Mouse (Mus musculus): ENCODE results near the gene Pomgnt1. TPM values are rescaled to one million over a fixed set of nuclear protein-coding genes. Genes with fewer than 3 reads are reported as not detected.

Pomgnt1 gene
- polyA plus RNA-seq (2017; shearing (Covaris generic)) = 6.9 TPM

DNA sequence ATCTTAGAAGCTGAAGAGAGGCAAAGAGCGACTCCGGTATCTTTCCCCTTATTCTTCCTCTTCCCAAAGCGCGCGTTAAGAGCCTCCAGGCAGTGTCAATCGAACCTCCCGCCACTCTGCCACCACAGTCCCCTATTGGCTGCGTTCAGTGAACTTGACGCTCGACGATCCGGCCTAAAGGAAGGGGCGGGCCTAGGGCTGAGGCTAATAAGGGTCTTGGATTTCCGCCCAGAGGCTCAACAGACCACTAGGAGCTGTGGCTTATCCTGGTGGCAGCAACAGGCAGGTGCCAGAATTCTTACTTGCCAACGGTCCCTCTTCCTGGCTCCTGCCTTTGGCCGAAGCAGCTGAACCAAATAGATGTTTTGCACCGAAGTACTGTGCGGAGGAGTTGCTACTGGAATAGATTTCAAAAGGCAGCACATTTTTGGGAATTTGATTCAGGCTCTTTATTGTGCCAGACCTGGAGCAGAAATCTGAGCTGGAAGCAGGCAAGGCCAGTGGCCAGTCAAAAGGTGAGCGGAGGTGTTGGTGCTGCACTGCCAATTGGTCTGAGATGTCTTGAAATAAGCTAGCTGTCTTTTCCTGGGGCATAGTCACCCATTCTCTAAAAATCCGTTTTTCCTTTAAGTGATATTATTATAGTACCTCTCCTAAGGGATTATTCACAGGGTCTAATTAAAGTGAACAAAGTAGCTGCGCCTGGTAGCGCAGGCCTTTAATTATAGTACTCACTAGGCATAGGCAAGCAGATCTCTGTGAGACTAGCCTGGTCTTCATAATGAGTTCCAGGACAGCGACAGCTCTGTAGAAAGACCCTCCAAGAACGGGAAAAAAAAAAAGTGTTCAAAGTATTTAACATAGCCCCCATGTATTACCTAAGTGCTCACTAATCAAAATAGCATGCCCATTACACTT, at the start of gene Pomgnt1, which contains the start of gene Rad54l:
Pomgnt1 (plus strand) TSS at position 239 of the 918 bp plus-strand sequence.
Rad54l (minus strand) TSS at position 89 of the 918 bp plus-strand sequence.

DNA sequence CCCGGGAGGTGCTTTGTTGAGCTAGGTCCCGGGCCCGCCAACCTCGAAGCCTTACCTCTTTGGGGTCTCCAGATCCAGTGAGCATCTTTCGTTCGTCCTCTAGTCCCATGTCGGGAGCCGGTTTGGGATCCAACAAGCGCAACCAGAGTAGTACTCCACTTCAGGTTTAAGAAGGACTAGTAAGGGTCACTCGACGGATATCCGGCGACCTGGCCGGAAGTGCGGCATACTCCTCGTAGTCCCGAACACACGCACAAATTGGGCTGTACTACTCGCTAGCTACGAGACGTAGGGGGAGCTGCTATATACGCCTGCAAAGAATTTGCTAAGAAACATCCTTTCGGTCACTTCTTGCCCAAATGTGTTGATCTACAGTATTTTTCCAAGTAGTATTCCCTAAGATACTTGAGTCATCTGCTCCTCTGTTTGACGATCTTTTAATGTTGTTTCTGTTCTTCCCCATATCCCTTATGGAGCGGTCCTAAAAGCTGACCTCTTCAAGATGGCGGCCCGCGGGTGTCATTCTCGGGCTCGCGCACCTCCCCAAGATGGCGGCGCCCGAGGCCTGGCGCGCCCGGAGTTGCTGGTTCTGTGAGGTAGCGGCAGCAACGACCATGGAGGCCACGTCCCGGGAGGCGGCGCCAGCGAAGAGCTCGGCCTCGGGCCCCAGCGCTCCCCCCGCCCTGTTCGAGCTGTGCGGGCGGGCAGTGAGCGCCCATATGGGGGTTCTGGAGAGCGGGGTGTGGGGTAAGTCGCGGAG, 48.6 kb upstream of the Pomgnt1 start, which contains the start of the genes Uqcrh and Lrrc41:
Uqcrh (minus strand) TSS at position 211 of the 760 bp plus-strand sequence.
Lrrc41 (plus strand) TSS at position 409 of the 760 bp plus-strand sequence.

DNA sequence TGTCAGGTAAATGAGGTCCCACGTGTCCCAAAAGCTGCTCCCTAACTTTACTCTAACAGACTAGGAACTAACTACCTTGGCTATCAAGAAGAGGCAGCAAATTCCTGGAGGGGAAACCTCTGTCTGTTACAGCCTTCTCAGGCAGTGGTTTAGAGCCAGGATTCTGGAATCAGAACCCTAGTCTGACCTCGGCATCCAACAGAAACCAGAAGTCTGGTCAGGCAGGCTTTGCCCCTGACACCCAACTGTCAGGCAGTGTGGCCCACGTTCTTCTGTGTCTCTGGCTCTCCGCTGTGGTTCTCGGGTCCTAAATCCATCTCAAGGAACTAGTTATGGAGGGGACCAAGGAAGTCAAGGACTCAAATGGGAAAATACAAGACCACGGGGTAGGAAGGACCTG, 27.6 kb downstream of the Pomgnt1 start, which contains the start of gene Lurap1:
Lurap1 (minus strand) TSS at position 101 of the 400 bp plus-strand sequence.

DNA sequence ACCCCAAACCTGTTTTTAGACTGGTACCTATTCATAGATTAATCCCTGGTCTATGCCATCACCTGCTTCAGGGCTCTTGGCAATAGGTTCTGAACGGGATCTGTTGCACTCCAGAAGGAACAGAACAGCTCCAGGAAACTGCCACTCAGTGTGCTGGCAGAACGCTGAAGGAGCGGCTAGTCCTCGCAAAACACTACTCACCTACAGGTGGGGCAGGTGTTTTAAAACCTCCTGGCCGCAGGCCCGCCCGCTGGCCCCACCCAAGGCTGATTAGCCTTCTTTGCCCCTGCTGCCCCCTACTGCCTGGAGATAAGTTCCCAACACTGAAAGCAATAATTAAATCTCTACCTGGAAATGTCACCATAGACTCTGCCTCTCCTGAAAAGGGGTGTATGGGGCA, 43.8 kb downstream of the Pomgnt1 start, which contains the start of gene Tspan1:
Tspan1 (minus strand) TSS at position 198 of the 400 bp plus-strand sequence.

DNA sequence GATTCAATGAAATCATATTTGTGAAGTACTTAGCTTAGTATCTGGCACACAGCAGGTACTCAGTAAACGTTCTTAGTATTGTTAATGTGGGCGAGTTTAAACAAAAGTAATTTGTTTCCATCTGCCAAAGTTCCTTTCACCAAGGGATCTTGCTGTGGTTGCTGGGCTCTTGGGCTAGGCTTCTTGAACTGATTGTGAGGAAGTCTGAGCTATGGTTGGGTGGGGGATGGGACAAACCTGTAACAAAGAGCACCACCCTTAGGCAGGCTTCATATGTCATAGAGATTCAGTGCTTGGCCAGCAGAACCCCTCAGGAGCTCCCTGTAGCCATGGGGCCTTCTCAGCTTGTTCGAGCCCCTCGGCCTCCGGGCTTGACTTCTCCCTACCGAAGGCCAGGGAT, 49.4 kb downstream of the Pomgnt1 start, which contains the start of the genes 1700042G07Rik and Gm49337:
1700042G07Rik (plus strand) TSS at position 301 of the 400 bp plus-strand sequence.
Gm49337 (plus strand) TSS at position 313 of the 400 bp plus-strand sequence.

Other genes with a start within 250 kb of the Pomgnt1 start
- gene Kncn, start 239.4 kb upstream of the Pomgnt1 start, polyA plus RNA-seq (2017; shearing (Covaris generic)) = 0.36 TPM
- not detected for gene 6430628N08Rik, start 233.2 kb upstream of the Pomgnt1 start, polyA plus RNA-seq (2017; shearing (Covaris generic))
- not detected for gene Dmbx1, start 183.9 kb upstream of the Pomgnt1 start, polyA plus RNA-seq (2017; shearing (Covaris generic))
- 98.4 TPM for gene Faah, start 105.9 kb upstream of the Pomgnt1 start, polyA plus RNA-seq (2017; shearing (Covaris generic))
- 35.7 TPM for gene Nsun4, start 70.0 kb upstream of the Pomgnt1 start, polyA plus RNA-seq (2017; shearing (Covaris generic))
- 528 TPM for gene Uqcrh, start 48.8 kb upstream of the Pomgnt1 start, polyA plus RNA-seq (2017; shearing (Covaris generic))
- 34.5 TPM for gene Lrrc41, start 48.6 kb upstream of the Pomgnt1 start, polyA plus RNA-seq (2017; shearing (Covaris generic))
- 4.3 TPM for gene Rad54l, start 150 bp upstream of the Pomgnt1 start, polyA plus RNA-seq (2017; shearing (Covaris generic))
- gene Lurap1, start 27.5 kb downstream of the Pomgnt1 start, polyA plus RNA-seq (2017; shearing (Covaris generic)) = 0.26 TPM
- not detected for gene Tspan1, start 43.8 kb downstream of the Pomgnt1 start, polyA plus RNA-seq (2017; shearing (Covaris generic))
- not detected for gene 1700042G07Rik, start 49.5 kb downstream of the Pomgnt1 start, polyA plus RNA-seq (2017; shearing (Covaris generic))
- not detected for gene Gm49337, start 49.5 kb downstream of the Pomgnt1 start, polyA plus RNA-seq (2017; shearing (Covaris generic))
- gene Pik3r3, start 97.8 kb downstream of the Pomgnt1 start, polyA plus RNA-seq (2017; shearing (Covaris generic)) = 3.8 TPM

All from CD4-positive, CD25-positive, alpha-beta regulatory T cell, adult 9 weeks (primary cell).